Mouse (Mus musculus) midbrain, embryonic 16.5 days (tissue): ENCODE measurements at regions not wholly inside any gene's neighbourhood (a gene's known extent, or its start where the extent isn't known, plus 50 kb on each side); places are given as distances from the start of the nearest gene placed in this dataset.

Experiments used
- ATAC-seq: fragments of 200-750 bp; cut with Nextera tagmentation; 2 replicates; pipeline ENCODE4 v1.8.0; 2017; ENCODE audit warnings: moderate TSS enrichment
- H3K27ac ChIP-seq: fragments of 300-500 bp; sonication (generic); 2 replicates; pipeline ENCODE4 v1.5.1; 2014; ENCODE audit warnings: mild to moderate bottlenecking, low read length, mixed read lengths
- H3K27me3 ChIP-seq: fragments of 300-500 bp; sonication (generic); 2 replicates; pipeline ENCODE4 v1.6.1; 2014; ENCODE audit warnings: low read depth, low read length, mixed read lengths; ENCODE audit not compliant: control insufficient read depth, insufficient read depth
- H3K36me3 ChIP-seq: fragments of 300-500 bp; sonication (generic); 2 replicates; pipeline ENCODE4 v1.6.1; 2014; ENCODE audit warnings: mild to moderate bottlenecking, low read length, moderate library complexity, mixed read lengths; ENCODE audit not compliant: control insufficient read depth, insufficient read depth
- H3K4me1 ChIP-seq: fragments of 300-500 bp; sonication (generic); 2 replicates; pipeline ENCODE4 v1.6.1; 2014; ENCODE audit warnings: mild to moderate bottlenecking, low read length, mixed read lengths; ENCODE audit not compliant: control insufficient read depth, insufficient read depth
- H3K4me2 ChIP-seq: fragments of 300-500 bp; sonication (generic); 2 replicates; pipeline ENCODE4 v1.6.1; 2014; ENCODE audit warnings: mild to moderate bottlenecking, low read length, mixed read lengths
- H3K4me3 ChIP-seq: fragments of 300-500 bp; sonication (generic); 2 replicates; pipeline ENCODE4 v1.5.1; 2014; ENCODE audit warnings: low read depth, mild to moderate bottlenecking, low read length, moderate library complexity, mixed read lengths
- H3K9ac ChIP-seq: fragments of 300-500 bp; sonication (generic); 2 replicates; pipeline ENCODE4 v1.6.1; 2014; ENCODE audit warnings: low read depth, low read length, mixed read lengths
- H3K9me3 ChIP-seq: fragments of 300-500 bp; sonication (generic); replicated peaks from 2 replicates; pipeline ENCODE4 v1.6.1; 2014; ENCODE audit warnings: mild to moderate bottlenecking, low read length, mixed read lengths; ENCODE audit not compliant: control insufficient read depth, poor library complexity, severe bottlenecking
- WGBS: fragments of 180-500 bp; shearing (Covaris S2); extraction: QIAGEN DNeasy Blood & Tissue Kit; methylation state at CpG from one replicate; pipeline ENCODE4 v1.1.7; 2014; 5-methylcytosine and 5-hydroxymethylcytosine counted together

DNA sequence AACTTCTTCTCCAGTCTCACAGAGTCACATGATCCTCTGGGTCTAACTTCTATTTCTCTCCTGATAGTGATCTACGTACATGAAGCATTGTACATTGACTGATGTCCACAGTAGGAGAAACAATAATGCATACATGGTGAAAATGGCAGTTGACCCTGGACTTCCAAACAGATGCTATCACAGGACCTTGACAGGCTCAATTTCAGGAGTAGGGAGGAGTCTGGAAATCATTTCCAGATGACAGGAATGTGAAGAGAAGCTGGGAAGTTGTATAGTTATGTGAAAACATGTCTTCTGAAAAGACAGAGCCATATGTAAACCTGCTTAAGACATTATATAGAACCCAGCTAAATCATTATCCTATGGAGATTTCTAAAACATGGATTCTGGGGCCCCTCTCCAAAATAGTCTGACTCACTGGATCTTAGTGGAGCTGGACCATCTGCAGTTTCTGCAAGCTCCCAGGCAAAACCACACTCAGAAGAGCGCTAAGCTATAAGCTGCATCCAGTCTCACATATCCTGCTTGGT is 322.3 kb upstream of the Ldb2 start:
- H3K27me3 ChIP-seq: no peaks in the 10 kb centered on the region
- no peak overlapping the region for H3K9ac ChIP-seq
- H3K36me3 ChIP-seq: no peaks in the 10 kb centered on the region
- H3K4me1 ChIP-seq: no peaks in the 10 kb centered on the region
- no peak overlapping the region for H3K4me3 ChIP-seq
- ATAC-seq: no peak
- no peaks in the 10 kb centered on the region for H3K9me3 ChIP-seq
- no peak overlapping the region for H3K27ac ChIP-seq
- H3K4me2 ChIP-seq: no peak overlapping the region
- 87% methylated on average over 2 of the region's 2 CpGs for WGBS

GRCm38 (mm10) chr5:45119757-45120156 is 320.3 kb upstream of the Ldb2 start:
- 96% methylated on average over 2 of the region's 2 CpGs for WGBS
- Histone ChIP-seq H3K4me3 (no peak overlapping the region), H3K27ac (no peak overlapping the region), H3K4me2 (no peak overlapping the region), H3K27me3 (no peaks in the 10 kb centered on the region), H3K9me3 (no peaks in the 10 kb centered on the region), H3K36me3 (no peaks in the 10 kb centered on the region), H3K4me1 (no peaks in the 10 kb centered on the region), H3K9ac (no peak overlapping the region)
- no peak for ATAC-seq

DNA sequence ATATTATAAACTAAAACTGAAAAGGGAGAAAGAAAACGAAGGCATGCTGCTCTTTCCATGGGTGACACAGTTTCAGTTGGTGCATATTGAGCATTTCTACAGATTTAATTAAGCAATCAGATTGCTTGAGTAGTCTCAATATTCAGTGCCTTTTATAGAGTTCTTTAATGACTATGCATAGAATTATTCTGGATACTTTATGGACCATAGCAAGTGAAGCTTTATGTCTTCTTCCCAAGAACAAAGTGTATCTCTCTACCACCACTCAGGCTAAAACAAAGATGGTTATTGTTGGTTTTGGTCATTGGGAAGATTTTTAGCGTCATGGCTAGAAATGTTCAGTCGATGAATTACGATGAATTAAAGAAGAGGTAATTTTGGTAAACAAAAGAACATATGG is 311.8 kb upstream of the Ldb2 start:
- Histone ChIP-seq H3K27ac (no peak overlapping the region), H3K27me3 (no peaks in the 10 kb centered on the region), H3K4me3 (no peak overlapping the region), H3K9ac (no peak overlapping the region), H3K4me1 (no peaks in the 10 kb centered on the region), H3K36me3 (no peaks in the 10 kb centered on the region), H3K9me3 (no peaks in the 10 kb centered on the region), H3K4me2 (no peak overlapping the region)
- 80% methylated on average over 4 of the region's 4 CpGs for WGBS
- ATAC-seq: no peak

- H3K36me3 ChIP-seq: no peaks in the 10 kb centered on the region
- 76% methylated on average over 3 of the region's 3 CpGs for WGBS
- ATAC-seq: no peak
These were observed 311.3 kb upstream of the Ldb2 start for GRCm38 (mm10) chr5:45110797-45111196.

GRCm38 (mm10) chr5:45105236-45105816 is 305.8 kb upstream of the Ldb2 start:
- WGBS: 50% methylated on average over 9 of the region's 9 CpGs
- H3K4me2 ChIP-seq: no peak overlapping the region
- peak overlapping the region; percentile 44; the same call in 1 of the 2 replicates for H3K27ac ChIP-seq
- H3K9me3 ChIP-seq: no peaks in the 10 kb centered on the region
- no peak overlapping the region for H3K4me3 ChIP-seq
- no peaks in the 10 kb centered on the region for H3K36me3 ChIP-seq
- no peaks in the 10 kb centered on the region for H3K27me3 ChIP-seq
- ATAC-seq: no peak
- peaks cover 32% of the 10 kb centered on the region for H3K4me1 ChIP-seq
- no peak overlapping the region for H3K9ac ChIP-seq

More at GRCm38 (mm10) chr5:45110797-45111196, 311.3 kb upstream of the Ldb2 start:
- no peak overlapping the region for H3K4me3 ChIP-seq
- no peaks in the 10 kb centered on the region for H3K9me3 ChIP-seq
- no peak overlapping the region for H3K4me2 ChIP-seq
- peaks cover under 1% of the 10 kb centered on the region; the same call in 1 of the 2 replicates for H3K4me1 ChIP-seq
- no peak overlapping the region for H3K9ac ChIP-seq
- H3K27ac ChIP-seq: no peak overlapping the region
- H3K27me3 ChIP-seq: no peaks in the 10 kb centered on the region

GRCm38 (mm10) chr5:45103763-45104428 is 304.4 kb upstream of the Ldb2 start:
- no peak overlapping the region for H3K4me3 ChIP-seq
- peak overlapping the region; percentile 47; the same call in 1 of the 2 replicates for H3K27ac ChIP-seq
- no peak overlapping the region for H3K4me2 ChIP-seq
- H3K4me1 ChIP-seq: peaks cover 32% of the 10 kb centered on the region
- H3K9ac ChIP-seq: no peak overlapping the region
- no peaks in the 10 kb centered on the region for H3K27me3 ChIP-seq
- ATAC-seq: no peak
- 77% methylated on average over 6 of the region's 6 CpGs for WGBS
- H3K36me3 ChIP-seq: no peaks in the 10 kb centered on the region
- no peaks in the 10 kb centered on the region for H3K9me3 ChIP-seq

GRCm38 (mm10) chr5:45102661-45103060 is 303.2 kb upstream of the Ldb2 start:
- Histone ChIP-seq H3K27ac (peak overlapping the region; percentile 47), H3K27me3 (no peaks in the 10 kb centered on the region), H3K4me3 (no peak overlapping the region), H3K4me2 (no peak overlapping the region), H3K36me3 (no peaks in the 10 kb centered on the region), H3K9me3 (no peaks in the 10 kb centered on the region), H3K9ac (no peak overlapping the region), H3K4me1 (peaks cover 32% of the 10 kb centered on the region)
- 27% methylated on average over 3 of the region's 3 CpGs for WGBS
- ATAC-seq: 0 out of 2 replicates have a peak, but pooled peaks have one; percentile 37

DNA sequence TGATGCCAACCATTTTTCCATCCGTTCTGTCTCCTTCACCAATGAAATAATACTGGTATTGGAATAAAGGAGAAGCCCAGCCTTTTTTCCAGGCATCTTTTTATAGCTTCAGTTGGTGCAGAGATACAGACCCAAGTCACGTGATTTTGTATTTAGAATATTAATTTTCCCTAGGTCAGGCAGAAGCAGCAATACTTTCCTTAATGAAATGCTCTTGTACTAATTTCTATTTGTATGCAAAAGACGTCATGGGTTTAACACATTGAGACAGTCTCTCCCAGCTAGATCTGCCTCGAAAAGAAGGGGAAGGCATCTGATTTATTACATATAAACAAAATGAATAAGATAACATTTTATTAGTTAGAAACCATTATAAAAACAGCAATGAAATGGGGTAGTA is 302.3 kb upstream of the Ldb2 start:
- H3K4me3 ChIP-seq: no peak overlapping the region
- H3K36me3 ChIP-seq: no peaks in the 10 kb centered on the region
- 28% methylated on average over 4 of the region's 4 CpGs for WGBS
- H3K27ac ChIP-seq: peak overlapping the region; percentile 60
- H3K27me3 ChIP-seq: no peaks in the 10 kb centered on the region
- H3K4me2 ChIP-seq: no peak overlapping the region
- H3K4me1 ChIP-seq: peaks cover 32% of the 10 kb centered on the region
- peak; percentile 25; the same call in 1 of the 2 replicates for ATAC-seq
- no peak overlapping the region for H3K9ac ChIP-seq
- H3K9me3 ChIP-seq: no peaks in the 10 kb centered on the region

DNA sequence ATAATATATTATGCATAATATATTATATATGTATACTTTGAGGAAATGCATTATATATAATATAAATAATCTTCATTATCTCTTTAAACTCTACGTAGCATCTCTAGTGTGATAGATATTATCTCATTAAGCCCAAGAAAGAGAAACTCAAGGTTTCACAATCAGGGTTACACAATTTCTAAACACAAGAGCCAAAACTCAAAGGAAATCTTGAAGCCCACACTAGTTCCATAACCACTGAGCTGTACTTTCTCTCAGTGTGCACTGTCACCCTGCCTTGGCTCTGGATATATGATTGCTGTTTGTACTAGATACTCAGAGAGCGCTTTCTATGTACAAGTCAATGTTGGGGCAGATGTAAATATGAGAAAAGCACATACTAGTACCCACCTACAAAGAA is 299.6 kb upstream of the Ldb2 start:
- Histone ChIP-seq H3K4me3 (no peak overlapping the region), H3K9ac (no peak overlapping the region), H3K36me3 (no peaks in the 10 kb centered on the region), H3K4me1 (peaks cover 20% of the 10 kb centered on the region), H3K27ac (no peak overlapping the region), H3K9me3 (no peaks in the 10 kb centered on the region), H3K4me2 (no peak overlapping the region), H3K27me3 (no peaks in the 10 kb centered on the region)
- WGBS: 100% methylated on average over 2 of the region's 2 CpGs
- ATAC-seq: no peak
